Mouse (Mus musculus): Measurements from ENCODE around the gene Zfp949. TPM values are rescaled to one million over a fixed set of nuclear protein-coding genes. Genes with fewer than 3 reads are reported as not detected.
"Not testable (repeated sequence)": the region's sequence is repeated elsewhere in the genome, so short reads cannot be mapped to it uniquely, and the experiment has no call there.

Gene Zfp949
- polyA plus RNA-seq, 1 experiment from 2014 or later = 9.6 TPM

DNA sequence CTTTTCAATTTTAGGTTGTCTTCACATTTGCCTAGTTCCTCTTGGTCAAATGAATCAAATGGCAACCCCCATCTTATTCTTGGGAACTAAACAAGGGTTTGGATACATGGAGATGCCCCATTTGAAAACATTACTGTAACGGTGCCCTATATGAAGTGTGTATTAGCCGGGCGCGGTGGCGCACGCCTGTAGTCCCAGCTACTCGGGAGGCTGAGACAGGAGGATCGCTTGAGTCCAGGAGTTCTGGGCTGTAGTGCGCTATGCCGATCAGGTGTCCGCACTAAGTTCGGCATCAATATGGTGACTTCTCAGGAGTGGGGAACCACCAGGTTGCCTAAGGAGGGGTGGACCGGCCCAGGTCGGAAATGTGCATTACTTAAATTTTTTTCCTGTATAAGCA lies 5.3 kb downstream of the Zfp949 start:
- Histone ChIP-seq H3K4me3 (ENCODE audit: low read depth, low read length) (no peak overlapping the region), H3K9ac (ENCODE audit: low read length) (no peak overlapping the region), H3K9me3 (ENCODE audit: control insufficient read depth, low read length) (no peaks in the 10 kb centered on the region), H3K27me3 (ENCODE audit: control insufficient read depth, insufficient read depth, low read length) (no peaks in the 10 kb centered on the region), H3K36me3 (ENCODE audit: control insufficient read depth, insufficient read depth, low read length) (no peaks in the 10 kb centered on the region), H3K4me2 (no peak overlapping the region), H3K27ac (ENCODE audit: low read depth, low read length) (no peak overlapping the region), H3K4me1 (ENCODE audit: control insufficient read depth, insufficient read depth, low read length) (peaks cover 8% of the 10 kb centered on the region; the same call in 1 of the 2 replicates)
- WGBS = 97% methylated on average over 14 of the region's 14 CpGs
- DNase-seq (ENCODE audit: low spot score, missing footprints) (no peak), ATAC-seq (ENCODE audit: low FRiP score) (no peak)

DNA sequence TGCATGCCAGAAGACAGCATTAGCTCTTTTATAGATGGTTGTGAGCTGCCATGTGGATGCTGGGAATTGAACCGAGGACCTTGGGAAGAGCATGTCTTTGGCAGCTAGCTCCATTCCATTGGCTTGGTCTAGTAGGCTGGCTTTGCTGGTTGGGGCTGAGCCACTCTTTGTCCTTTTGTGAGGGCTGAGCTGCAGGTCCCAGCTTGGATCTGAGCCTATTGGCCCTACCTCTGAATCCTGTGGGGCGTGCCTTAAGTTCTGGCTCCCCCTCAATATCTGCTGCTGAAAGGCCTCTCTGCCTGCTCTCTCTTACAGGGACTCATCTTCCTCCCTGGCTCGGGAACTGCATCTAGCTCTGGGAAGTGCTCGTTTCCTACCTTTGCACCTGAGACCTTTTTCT lies 10.3 kb downstream of the Zfp949 start:
- DNase-seq (ENCODE audit: low spot score, missing footprints) (no peak), ATAC-seq (ENCODE audit: low FRiP score) (no peak)
- Histone ChIP-seq H3K9me3 (ENCODE audit: control insufficient read depth, low read length) (no peaks in the 10 kb centered on the region), H3K36me3 (ENCODE audit: control insufficient read depth, insufficient read depth, low read length) (no peaks in the 10 kb centered on the region), H3K4me1 (ENCODE audit: control insufficient read depth, insufficient read depth, low read length) (no peaks in the 10 kb centered on the region), H3K27me3 (ENCODE audit: control insufficient read depth, insufficient read depth, low read length) (no peaks in the 10 kb centered on the region), H3K4me3 (ENCODE audit: low read depth, low read length) (no peak overlapping the region), H3K9ac (ENCODE audit: low read length) (no peak overlapping the region), H3K27ac (ENCODE audit: low read depth, low read length) (no peak overlapping the region), H3K4me2 (no peak overlapping the region)
- 84% methylated on average over 4 of the region's 4 CpGs for WGBS

DNA sequence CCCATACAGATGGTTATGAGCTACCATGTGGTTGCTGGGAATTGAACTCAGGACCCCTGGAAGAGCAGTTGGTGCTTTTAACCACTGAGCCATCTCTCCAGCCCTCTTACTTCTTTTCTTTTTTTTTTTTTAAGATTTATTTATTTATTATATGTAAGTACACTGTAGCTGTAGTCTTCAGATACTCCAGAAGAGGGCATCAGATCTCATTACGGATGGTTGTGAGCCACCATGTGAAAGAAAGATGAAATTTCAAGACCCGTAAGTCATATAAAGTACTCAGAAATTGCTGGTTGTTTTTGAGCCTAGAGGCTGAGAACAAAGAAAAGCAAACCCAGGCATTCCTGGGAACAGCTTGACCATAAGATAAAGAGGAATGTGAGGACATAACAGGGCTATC lies 13.7 kb downstream of the Zfp949 start:
- not testable (repeated sequence) for H3K4me1 ChIP-seq (ENCODE audit: control insufficient read depth, insufficient read depth, low read length); H3K27me3 ChIP-seq (ENCODE audit: control insufficient read depth, insufficient read depth, low read length); H3K9ac ChIP-seq (ENCODE audit: low read length); H3K36me3 ChIP-seq (ENCODE audit: control insufficient read depth, insufficient read depth, low read length); H3K9me3 ChIP-seq (ENCODE audit: control insufficient read depth, low read length); H3K4me2 ChIP-seq; ATAC-seq (ENCODE audit: low FRiP score); H3K4me3 ChIP-seq (ENCODE audit: low read depth, low read length); H3K27ac ChIP-seq (ENCODE audit: low read depth, low read length); DNase-seq (ENCODE audit: low spot score, missing footprints)
- 91% methylated on average over 2 of the region's 2 CpGs for WGBS

DNA sequence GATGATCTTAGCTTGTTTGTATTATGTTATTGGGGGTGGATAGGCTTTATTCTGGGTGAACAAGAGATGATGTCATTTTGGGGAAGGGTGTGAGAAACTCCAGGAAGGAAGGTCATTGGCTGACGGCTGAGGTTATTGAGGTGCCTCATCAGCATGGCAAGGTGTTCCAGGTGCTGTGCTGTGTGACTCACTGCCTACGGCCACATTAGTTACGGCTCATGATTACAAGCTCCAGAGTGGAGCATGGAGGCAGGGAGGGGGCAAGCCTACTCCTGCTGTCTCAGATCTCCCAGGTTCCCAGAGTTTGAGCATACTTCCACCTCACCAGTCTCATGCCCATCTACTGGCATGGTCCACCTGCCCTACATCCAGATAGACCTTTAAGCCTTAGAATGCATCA lies 22.7 kb downstream of the Zfp949 start:
- not testable (repeated sequence) for H3K4me2 ChIP-seq; H3K27me3 ChIP-seq (ENCODE audit: control insufficient read depth, insufficient read depth, low read length); H3K4me1 ChIP-seq (ENCODE audit: control insufficient read depth, insufficient read depth, low read length); H3K27ac ChIP-seq (ENCODE audit: low read depth, low read length); H3K9ac ChIP-seq (ENCODE audit: low read length); ATAC-seq (ENCODE audit: low FRiP score); H3K4me3 ChIP-seq (ENCODE audit: low read depth, low read length); DNase-seq (ENCODE audit: low spot score, missing footprints)
- Histone ChIP-seq H3K9me3 (ENCODE audit: control insufficient read depth, low read length) (peaks cover 24% of the 10 kb centered on the region), H3K36me3 (ENCODE audit: control insufficient read depth, insufficient read depth, low read length) (peaks cover 23% of the 10 kb centered on the region)
- 98% methylated on average over 3 of the region's 3 CpGs for WGBS

DNA sequence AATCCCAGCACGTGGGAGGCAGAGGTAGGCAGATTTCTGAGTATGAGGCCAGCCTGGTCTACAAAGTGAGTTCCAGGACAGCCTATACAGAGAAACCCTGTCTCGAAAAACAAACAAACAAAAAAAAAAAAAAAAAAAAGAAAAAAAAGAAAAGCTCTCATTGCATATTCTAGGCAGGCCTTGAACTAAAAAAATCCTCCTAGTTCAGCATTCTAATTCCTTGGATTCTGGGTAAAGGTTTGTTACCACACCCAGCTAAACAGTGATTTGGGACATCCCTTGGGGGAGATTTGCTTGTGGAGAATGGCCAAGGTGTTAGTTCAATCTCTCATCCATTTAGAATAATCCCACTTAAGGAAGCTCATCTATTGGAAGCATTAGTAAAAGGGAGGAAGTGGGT lies 32.8 kb downstream of the Zfp949 start, which contains the start of gene Trim43a:
Trim43a (plus strand) TSS at position 301 of the 400 bp plus-strand sequence.
- H3K27me3 ChIP-seq (ENCODE audit: control insufficient read depth, insufficient read depth, low read length); H3K4me2 ChIP-seq; H3K36me3 ChIP-seq (ENCODE audit: control insufficient read depth, insufficient read depth, low read length); DNase-seq (ENCODE audit: low spot score, missing footprints); H3K4me3 ChIP-seq (ENCODE audit: low read depth, low read length); ATAC-seq (ENCODE audit: low FRiP score); H3K4me1 ChIP-seq (ENCODE audit: control insufficient read depth, insufficient read depth, low read length); H3K9ac ChIP-seq (ENCODE audit: low read length); H3K27ac ChIP-seq (ENCODE audit: low read depth, low read length); H3K9me3 ChIP-seq (ENCODE audit: control insufficient read depth, low read length): not testable (repeated sequence)
- WGBS = 81% methylated on average over 2 of the region's 2 CpGs

DNA sequence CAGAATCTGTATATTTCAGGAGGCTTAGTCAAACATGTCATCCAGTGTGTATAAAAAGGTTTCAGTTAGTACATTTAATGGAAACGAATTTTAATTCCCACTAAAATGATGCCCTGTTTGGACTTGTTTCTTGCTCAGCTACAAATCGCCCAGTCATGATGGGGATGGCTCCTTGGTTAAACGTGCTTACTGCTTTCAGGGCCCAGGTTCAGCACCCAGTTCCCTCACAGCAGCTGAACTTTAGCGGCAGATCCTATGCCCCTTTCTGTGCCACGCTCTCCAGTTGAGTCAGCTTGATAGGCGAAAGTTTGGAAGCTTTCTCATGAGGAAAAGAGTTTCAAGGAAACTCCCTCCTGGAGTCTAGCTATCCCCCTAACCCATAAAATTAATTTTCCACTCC lies 45.9 kb downstream of the Zfp949 start:
- not testable (repeated sequence) for H3K9ac ChIP-seq (ENCODE audit: low read length); H3K36me3 ChIP-seq (ENCODE audit: control insufficient read depth, insufficient read depth, low read length); H3K4me1 ChIP-seq (ENCODE audit: control insufficient read depth, insufficient read depth, low read length); DNase-seq (ENCODE audit: low spot score, missing footprints); H3K27me3 ChIP-seq (ENCODE audit: control insufficient read depth, insufficient read depth, low read length); H3K4me3 ChIP-seq (ENCODE audit: low read depth, low read length); H3K4me2 ChIP-seq; ATAC-seq (ENCODE audit: low FRiP score); H3K27ac ChIP-seq (ENCODE audit: low read depth, low read length); H3K9me3 ChIP-seq (ENCODE audit: control insufficient read depth, low read length)
- 91% methylated on average over 6 of the region's 6 CpGs for WGBS

DNA sequence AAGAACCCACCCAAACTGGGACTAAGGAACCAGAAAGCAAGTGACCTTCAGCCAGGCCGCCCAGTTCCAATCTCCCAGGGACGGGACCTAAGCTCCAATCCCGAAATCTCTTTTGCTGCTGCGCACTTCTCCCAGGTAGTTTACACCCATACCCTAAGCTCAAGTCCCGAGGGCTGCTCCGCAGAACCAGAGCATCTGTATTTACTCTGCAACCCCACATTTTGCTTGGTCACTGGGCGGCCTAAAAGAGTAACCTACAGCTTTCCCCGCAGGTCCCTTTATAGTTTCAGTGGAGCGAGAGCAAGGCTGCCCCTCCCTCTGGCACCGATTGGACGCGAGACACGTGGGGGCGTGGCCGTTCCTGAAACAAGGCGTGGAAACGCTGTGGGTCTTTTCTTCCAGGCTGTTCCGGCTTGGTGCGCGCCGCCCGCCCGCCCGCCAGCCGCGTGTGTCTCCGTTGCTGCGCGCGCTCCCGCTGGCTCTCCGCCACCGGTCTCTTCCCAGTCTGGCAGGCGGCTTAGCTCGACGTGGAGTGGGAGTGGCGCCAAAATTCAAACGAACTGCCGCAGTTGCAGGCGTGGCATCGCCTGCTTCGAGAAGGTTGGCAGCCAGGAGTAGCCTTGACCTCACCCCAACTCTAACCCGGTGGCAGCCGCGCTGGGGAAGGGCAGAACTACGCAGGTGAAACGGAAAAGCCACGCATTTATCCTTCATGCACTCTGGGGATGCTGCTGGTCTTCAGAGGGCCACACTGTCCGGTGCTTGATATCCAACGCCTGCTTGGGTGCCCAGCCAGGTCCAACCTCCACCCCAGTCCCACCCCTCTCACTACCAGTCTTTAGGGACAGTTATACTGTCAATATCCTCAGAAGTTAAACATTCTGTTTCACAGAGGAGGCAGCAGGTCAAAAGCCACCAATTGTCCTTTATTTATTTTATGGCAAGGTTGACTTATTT lies 51.7 kb downstream of the Zfp949 start:
- Histone ChIP-seq H3K4me2 (peak overlapping the region; percentile 37), H3K4me3 (ENCODE audit: low read depth, low read length) (peak overlapping the region; percentile 21)
- H3K36me3 ChIP-seq (ENCODE audit: control insufficient read depth, insufficient read depth, low read length); H3K9ac ChIP-seq (ENCODE audit: low read length); H3K27ac ChIP-seq (ENCODE audit: low read depth, low read length); H3K4me1 ChIP-seq (ENCODE audit: control insufficient read depth, insufficient read depth, low read length); H3K9me3 ChIP-seq (ENCODE audit: control insufficient read depth, low read length); H3K27me3 ChIP-seq (ENCODE audit: control insufficient read depth, insufficient read depth, low read length): not testable (repeated sequence)
- under 1% methylated on average over 46 of the region's 50 CpGs for WGBS
- DNase-seq (ENCODE audit: low spot score, missing footprints) (peak; percentile 98), ATAC-seq (ENCODE audit: low FRiP score) (peak; percentile 100)

Other genes with a start within 250 kb of the Zfp949 start
- gene Nt5e, start 220.8 kb upstream of the Zfp949 start, polyA plus RNA-seq (2014; fragmentation: Nextera tagmentation; extraction: Ambion mirVana) = 0.65 and 0.93 TPM in 2 replicates
- gene Snx14, start 109.1 kb upstream of the Zfp949 start, polyA plus RNA-seq (2014; fragmentation: Nextera tagmentation; extraction: Ambion mirVana) = 22.8 and 23.9 TPM in 2 replicates
- 0.40 and 0.52 TPM in 2 replicates for gene Gm20537, start 91.4 kb upstream of the Zfp949 start, polyA plus RNA-seq (2014; fragmentation: Nextera tagmentation; extraction: Ambion mirVana)
- gene Syncrip, start 65.4 kb upstream of the Zfp949 start, polyA plus RNA-seq (2014; fragmentation: Nextera tagmentation; extraction: Ambion mirVana) = 132 and 142 TPM in 2 replicates
- not detected in 2 replicates for gene Trim43a, start 32.9 kb downstream of the Zfp949 start, polyA plus RNA-seq (2014; fragmentation: Nextera tagmentation; extraction: Ambion mirVana)
- 21.8 and 26.6 TPM in 2 replicates for gene Mthfsl, start 172.3 kb downstream of the Zfp949 start, polyA plus RNA-seq (2014; fragmentation: Nextera tagmentation; extraction: Ambion mirVana)
- gene Bcl2a1d, start 183.9 kb downstream of the Zfp949 start, polyA plus RNA-seq (2014; fragmentation: Nextera tagmentation; extraction: Ambion mirVana) = not detected in 2 replicates

All from midbrain, embryonic 11.5 days (tissue).